Mouse (Mus musculus) monocyte, adult 5-6 weeks (primary cell): ENCODE measurements around the gene Try10. TPM values are rescaled to one million over a fixed set of nuclear protein-coding genes. Genes with fewer than 3 reads are reported as not detected.
"Not testable (repeated sequence)": the region's sequence is repeated elsewhere in the genome, so short reads cannot be mapped to it uniquely, and the experiment has no call there.

Experiments
- ATAC-seq: fragments of 153-309, 156-312 bp; replicated peaks from 2 replicates; pipeline ENCODE4 v1.8.0; 2017; ENCODE audit warnings: mild to moderate bottlenecking; ENCODE audit not compliant: low TSS enrichment, insufficient number of reproducible peaks, severe bottlenecking, poor library complexity, low FRiP score
- total RNA-seq: library from RNA; stranded (forward); fragments of 200-1000, 200-491, 200-594 nt; gene quantifications from 3 replicates; pipeline ENCODE4 v1.2.3, GENCODE M21; 2017

The Try10 gene
- not detected in 3 replicates for total RNA-seq

GRCm38 (mm10) chr6:41353932-41354331 is at the start of gene Try10:
TSS of gene Try10 (plus strand) at chr6:41354105.
- no peak for ATAC-seq

DNA sequence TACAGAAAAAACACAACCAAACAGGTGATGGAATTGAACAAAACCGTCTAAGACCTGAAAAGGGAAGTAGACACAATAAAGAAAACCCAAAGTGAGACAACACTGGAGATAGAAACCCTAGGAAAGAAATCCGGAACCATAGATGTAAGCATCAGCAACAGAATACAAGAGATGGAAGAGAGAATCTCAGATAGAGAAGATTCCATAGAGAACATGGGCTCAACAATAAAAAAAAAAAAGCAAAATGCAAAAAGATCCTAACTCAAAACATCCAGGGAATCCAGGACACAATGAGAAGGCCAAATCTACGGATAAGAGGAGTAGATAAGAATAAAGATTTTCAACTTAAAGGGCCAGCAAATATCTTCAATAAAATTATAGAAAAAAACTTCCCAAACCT is 37.2 kb upstream of the Try10 start, which contains the start of gene Try5:
TSS of gene Try5 (minus strand) at position 101 of the 400 bp plus-strand sequence.
- ATAC-seq: not testable (repeated sequence)

DNA sequence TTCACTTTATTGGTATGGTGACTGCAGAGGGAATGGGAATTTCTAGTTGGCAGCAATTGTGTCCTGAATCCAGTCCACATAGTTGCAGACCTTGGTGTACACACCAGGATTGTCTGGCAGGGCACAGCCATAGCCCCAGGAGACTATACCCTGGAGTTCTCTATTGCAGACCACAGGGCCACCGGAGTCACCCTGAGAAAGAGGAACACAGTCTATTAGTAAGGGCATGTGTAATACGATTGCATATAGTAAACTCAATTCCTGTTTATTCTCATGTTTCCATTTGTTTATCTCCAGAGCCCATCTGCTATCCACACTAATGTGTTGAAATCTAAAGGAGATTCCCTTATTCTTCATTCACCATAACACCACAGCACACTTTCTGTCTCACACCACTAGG is 19.9 kb downstream of the Try10 start:
- not testable (repeated sequence) for ATAC-seq

DNA sequence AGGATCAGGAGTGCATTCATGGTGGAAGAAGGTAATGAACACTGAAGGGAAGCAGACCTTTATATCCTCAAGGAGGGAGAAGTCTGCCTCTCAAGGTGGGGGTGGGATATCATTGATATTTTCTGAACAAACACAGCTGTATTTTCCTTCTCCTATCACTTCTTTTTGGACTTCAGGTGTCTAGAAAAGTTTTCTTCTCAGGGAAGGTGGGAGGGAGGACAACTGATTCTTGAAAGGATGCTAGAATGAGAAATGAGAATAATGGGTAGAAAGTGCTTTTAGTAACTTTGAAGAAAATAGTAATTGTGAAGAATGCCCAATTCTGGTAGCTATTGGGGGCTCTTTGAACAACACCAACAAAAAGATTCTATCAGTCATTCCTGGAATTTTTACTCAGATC is 23.7 kb downstream of the Try10 start, which contains the start of gene Prss3:
TSS of gene Prss3 (minus strand) at position 101 of the 400 bp plus-strand sequence.
- ATAC-seq: not testable (repeated sequence)

DNA sequence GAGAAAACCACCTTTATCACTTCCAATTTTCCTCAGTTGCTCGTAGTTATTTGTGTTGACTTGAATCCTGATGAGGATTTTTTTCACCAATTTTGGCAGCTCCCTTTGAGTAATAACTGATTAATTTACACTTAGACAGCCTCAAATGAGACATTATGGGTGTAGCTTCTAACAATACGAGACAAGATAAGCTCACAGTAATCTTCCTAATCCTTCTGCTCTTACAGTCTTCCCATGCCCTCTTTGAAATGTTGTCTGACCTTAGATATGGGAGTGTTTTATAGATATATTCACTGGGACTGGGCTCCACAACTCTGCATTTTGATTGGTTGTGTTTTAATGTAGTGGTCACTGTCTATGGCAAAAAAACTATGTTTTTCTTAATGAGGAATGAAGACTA is 32.9 kb downstream of the Try10 start:
- ATAC-seq: no peak

- ATAC-seq: not testable (repeated sequence)
These were observed 37.7 kb downstream of the Try10 start for GRCm38 (mm10) chr6:41391640-41392039.

- ATAC-seq: not testable (repeated sequence)
These were observed 38.2 kb downstream of the Try10 start, which contains the start of gene Gm5771 for GRCm38 (mm10) chr6:41392056-41392455. TSS of gene Gm5771 (plus strand) at chr6:41392356.

Other genes with a start within 250 kb of the Try10 start
- not detected in 3 replicates for gene Try4, start 51.8 kb upstream of the Try10 start, total RNA-seq
- gene Try5, start 37.3 kb upstream of the Try10 start, total RNA-seq: not detected in 3 replicates
- not detected in 3 replicates for gene Prss3, start 23.6 kb downstream of the Try10 start, total RNA-seq
- gene Gm5771, start 38.3 kb downstream of the Try10 start, total RNA-seq: not detected in 3 replicates
- gene Gm10334, start 92.0 kb downstream of the Try10 start, total RNA-seq: not detected in 3 replicates
- not detected in 3 replicates for gene Prss1, start 104.8 kb downstream of the Try10 start, total RNA-seq
- not detected in 3 replicates for gene Prss2, start 167.7 kb downstream of the Try10 start, total RNA-seq